Mouse (Mus musculus): ENCODE measurements at regions not wholly inside any gene's neighbourhood (a gene's known extent, or its start where the extent isn't known, plus 50 kb on each side); places are given as distances from the start of the nearest gene placed in this dataset.

DNA sequence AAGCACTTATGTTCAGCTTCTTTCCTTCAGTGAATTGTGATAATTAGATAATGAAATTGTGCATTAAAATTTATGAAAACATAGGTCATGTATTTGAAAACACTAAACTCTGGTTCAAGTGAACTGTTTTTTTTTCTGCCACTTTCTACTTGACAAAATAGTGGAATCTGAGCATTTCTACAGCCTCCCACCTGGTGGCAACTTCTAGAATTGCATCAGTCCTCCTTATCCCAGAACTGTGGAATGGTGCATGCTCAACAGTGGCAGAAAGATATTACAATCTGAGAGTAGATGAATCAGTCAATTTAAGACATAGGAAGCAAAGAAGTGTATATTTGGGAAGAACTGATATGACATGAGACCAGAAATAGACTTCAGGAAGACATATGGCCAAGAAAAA is 84.1 kb upstream of the Gm28269 start:
- DNase-seq (ENCODE audit: low spot score in 2 of 2): peak; percentile 16 to 25
- intact Hi-C loops (cut with DNase I): no loop called here

DNA sequence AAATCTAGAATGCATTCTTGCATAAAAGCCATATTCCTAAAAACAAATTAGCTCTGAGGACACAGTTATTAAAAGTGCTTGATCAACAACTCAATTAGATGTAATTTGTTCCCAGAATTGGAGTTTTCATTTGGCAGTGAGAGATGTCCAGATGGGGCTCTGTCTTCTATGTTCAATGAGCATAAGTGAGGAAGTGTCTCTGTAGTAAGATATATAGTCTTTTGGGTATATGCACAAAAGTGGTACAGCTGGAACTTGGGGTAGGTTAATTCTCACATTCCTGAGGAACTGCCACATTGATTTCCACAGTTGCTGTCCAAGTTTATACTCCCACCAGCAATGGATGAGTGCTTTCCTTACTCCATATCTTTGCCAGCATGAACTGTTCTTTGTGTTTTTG is 64.3 kb upstream of the Gm28269 start:
- intact Hi-C loops (cut with DNase I): no loop called here
- DNase-seq (ENCODE audit: low spot score in 2 of 2): no peak

DNA sequence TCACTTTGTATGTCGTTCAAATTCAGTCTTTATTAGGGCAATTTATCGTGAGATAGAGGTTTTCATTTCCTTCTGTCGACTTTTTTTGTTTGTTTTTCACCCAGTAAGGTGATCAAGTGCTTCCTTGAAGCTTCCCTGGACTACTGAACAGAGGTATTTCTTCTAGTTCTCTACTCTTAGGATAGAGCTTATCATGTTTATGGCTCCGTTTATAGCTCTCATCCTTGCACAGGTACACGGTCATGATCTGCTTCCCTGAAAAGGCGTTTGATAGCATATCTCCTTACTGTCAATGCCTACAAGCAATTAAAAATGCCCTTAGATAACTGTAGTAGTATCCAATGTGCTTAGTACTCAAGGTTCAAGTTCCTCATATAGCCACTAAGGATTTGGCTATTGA is 56.9 kb upstream of the Gm28269 start:
- intact Hi-C loops (cut with DNase I): no loop called here
- DNase-seq (ENCODE audit: low spot score in 2 of 2): no peak
